Mouse (Mus musculus): Measurements from ENCODE around the gene Klk8. TPM values are rescaled to one million over a fixed set of nuclear protein-coding genes. Genes with fewer than 3 reads are reported as not detected.

Gene Klk8
- 20.3 TPM for polyA plus RNA-seq (2014; fragmentation: Illumina TruSeq; extraction: RNeasy Lipid Tissue Mini Kit (QIAGEN cat#74804); ENCODE audit: insufficient read depth, low read depth, low replicate concordance)

GRCm38 (mm10) chr7:43797333-43797769 lies at the start of gene Klk8:
Klk8 (plus strand) TSS chr7:43797577.

GRCm38 (mm10) chr7:43768597-43768996 lies 28.8 kb upstream of the Klk8 start, which contains the start of gene Klk12:
Klk12 (plus strand) TSS chr7:43768897.

GRCm38 (mm10) chr7:43774364-43774763 lies 23.0 kb upstream of the Klk8 start, which contains the start of gene Klk11:
Klk11 (plus strand) TSS chr7:43774604.

GRCm38 (mm10) chr7:43780746-43781145 lies 16.6 kb upstream of the Klk8 start, which contains the start of gene Klk10:
Klk10 (plus strand) TSS chr7:43781035.

GRCm38 (mm10) chr7:43791591-43791990 lies 5.8 kb upstream of the Klk8 start, which contains the start of gene Klk9:
Klk9 (plus strand) TSS chr7:43791891.

GRCm38 (mm10) chr7:43810994-43811393 lies 13.6 kb downstream of the Klk8 start, which contains the start of gene Klk7:
Klk7 (plus strand) TSS chr7:43811294.

GRCm38 (mm10) chr7:43824199-43824598 lies 26.8 kb downstream of the Klk8 start, which contains the start of gene Klk6:
Klk6 (plus strand) TSS chr7:43824499.

GRCm38 (mm10) chr7:43841701-43842100 lies 44.3 kb downstream of the Klk8 start, which contains the start of gene Klk5:
Klk5 (plus strand) TSS chr7:43841971.

Other genes with a start within 250 kb of the Klk8 start
- 1.9 TPM for gene Zfp658, start 235.3 kb upstream of the Klk8 start, polyA plus RNA-seq (2014; fragmentation: Illumina TruSeq; extraction: RNeasy Lipid Tissue Mini Kit (QIAGEN cat#74804); ENCODE audit: insufficient read depth, low read depth, low replicate concordance)
- 3.3 TPM for gene Zfp719, start 218.0 kb upstream of the Klk8 start, polyA plus RNA-seq (2014; fragmentation: Illumina TruSeq; extraction: RNeasy Lipid Tissue Mini Kit (QIAGEN cat#74804); ENCODE audit: insufficient read depth, low read depth, low replicate concordance)
- gene Zfp819, start 190.4 kb upstream of the Klk8 start, polyA plus RNA-seq (2014; fragmentation: Illumina TruSeq; extraction: RNeasy Lipid Tissue Mini Kit (QIAGEN cat#74804); ENCODE audit: insufficient read depth, low read depth, low replicate concordance): not detected
- not detected for gene Ceacam18, start 162.9 kb upstream of the Klk8 start, polyA plus RNA-seq (2014; fragmentation: Illumina TruSeq; extraction: RNeasy Lipid Tissue Mini Kit (QIAGEN cat#74804); ENCODE audit: insufficient read depth, low read depth, low replicate concordance)
- 5.0 TPM for gene Siglece, start 137.4 kb upstream of the Klk8 start, polyA plus RNA-seq (2014; fragmentation: Illumina TruSeq; extraction: RNeasy Lipid Tissue Mini Kit (QIAGEN cat#74804); ENCODE audit: insufficient read depth, low read depth, low replicate concordance)
- 6.5 TPM for gene Ctu1, start 125.6 kb upstream of the Klk8 start, polyA plus RNA-seq (2014; fragmentation: Illumina TruSeq; extraction: RNeasy Lipid Tissue Mini Kit (QIAGEN cat#74804); ENCODE audit: insufficient read depth, low read depth, low replicate concordance)
- 1.1 TPM for gene Klk14, start 107.2 kb upstream of the Klk8 start, polyA plus RNA-seq (2014; fragmentation: Illumina TruSeq; extraction: RNeasy Lipid Tissue Mini Kit (QIAGEN cat#74804); ENCODE audit: insufficient read depth, low read depth, low replicate concordance)
- 3.6 TPM for gene Klk13, start 85.0 kb upstream of the Klk8 start, polyA plus RNA-seq (2014; fragmentation: Illumina TruSeq; extraction: RNeasy Lipid Tissue Mini Kit (QIAGEN cat#74804); ENCODE audit: insufficient read depth, low read depth, low replicate concordance)
- gene Klk12, start 28.7 kb upstream of the Klk8 start, polyA plus RNA-seq (2014; fragmentation: Illumina TruSeq; extraction: RNeasy Lipid Tissue Mini Kit (QIAGEN cat#74804); ENCODE audit: insufficient read depth, low read depth, low replicate concordance): not detected
- 1.8 TPM for gene Klk11, start 23.0 kb upstream of the Klk8 start, polyA plus RNA-seq (2014; fragmentation: Illumina TruSeq; extraction: RNeasy Lipid Tissue Mini Kit (QIAGEN cat#74804); ENCODE audit: insufficient read depth, low read depth, low replicate concordance)
- gene Klk10, start 16.5 kb upstream of the Klk8 start, polyA plus RNA-seq (2014; fragmentation: Illumina TruSeq; extraction: RNeasy Lipid Tissue Mini Kit (QIAGEN cat#74804); ENCODE audit: insufficient read depth, low read depth, low replicate concordance): 0.92 TPM
- gene Klk9, start 5.7 kb upstream of the Klk8 start, polyA plus RNA-seq (2014; fragmentation: Illumina TruSeq; extraction: RNeasy Lipid Tissue Mini Kit (QIAGEN cat#74804); ENCODE audit: insufficient read depth, low read depth, low replicate concordance): not detected
- not detected for gene Klk7, start 13.7 kb downstream of the Klk8 start, polyA plus RNA-seq (2014; fragmentation: Illumina TruSeq; extraction: RNeasy Lipid Tissue Mini Kit (QIAGEN cat#74804); ENCODE audit: insufficient read depth, low read depth, low replicate concordance)
- gene Klk6, start 26.9 kb downstream of the Klk8 start, polyA plus RNA-seq (2014; fragmentation: Illumina TruSeq; extraction: RNeasy Lipid Tissue Mini Kit (QIAGEN cat#74804); ENCODE audit: insufficient read depth, low read depth, low replicate concordance): not detected
- not detected for gene Klk5, start 44.4 kb downstream of the Klk8 start, polyA plus RNA-seq (2014; fragmentation: Illumina TruSeq; extraction: RNeasy Lipid Tissue Mini Kit (QIAGEN cat#74804); ENCODE audit: insufficient read depth, low read depth, low replicate concordance)
- gene Klk4, start 83.6 kb downstream of the Klk8 start, polyA plus RNA-seq (2014; fragmentation: Illumina TruSeq; extraction: RNeasy Lipid Tissue Mini Kit (QIAGEN cat#74804); ENCODE audit: insufficient read depth, low read depth, low replicate concordance): not detected
- gene Klk15, start 136.2 kb downstream of the Klk8 start, polyA plus RNA-seq (2014; fragmentation: Illumina TruSeq; extraction: RNeasy Lipid Tissue Mini Kit (QIAGEN cat#74804); ENCODE audit: insufficient read depth, low read depth, low replicate concordance): not detected
- not detected for gene Klk1b8, start 153.1 kb downstream of the Klk8 start, polyA plus RNA-seq (2014; fragmentation: Illumina TruSeq; extraction: RNeasy Lipid Tissue Mini Kit (QIAGEN cat#74804); ENCODE audit: insufficient read depth, low read depth, low replicate concordance)
- not detected for gene Klk1b1, start 169.2 kb downstream of the Klk8 start, polyA plus RNA-seq (2014; fragmentation: Illumina TruSeq; extraction: RNeasy Lipid Tissue Mini Kit (QIAGEN cat#74804); ENCODE audit: insufficient read depth, low read depth, low replicate concordance)
- gene Klk1b9, start 178.5 kb downstream of the Klk8 start, polyA plus RNA-seq (2014; fragmentation: Illumina TruSeq; extraction: RNeasy Lipid Tissue Mini Kit (QIAGEN cat#74804); ENCODE audit: insufficient read depth, low read depth, low replicate concordance): not detected
- gene Klk1b11, start 198.3 kb downstream of the Klk8 start, polyA plus RNA-seq (2014; fragmentation: Illumina TruSeq; extraction: RNeasy Lipid Tissue Mini Kit (QIAGEN cat#74804); ENCODE audit: insufficient read depth, low read depth, low replicate concordance): not detected
- not detected for gene Klk1b26, start 214.6 kb downstream of the Klk8 start, polyA plus RNA-seq (2014; fragmentation: Illumina TruSeq; extraction: RNeasy Lipid Tissue Mini Kit (QIAGEN cat#74804); ENCODE audit: insufficient read depth, low read depth, low replicate concordance)